Mouse (Mus musculus) E14TG2a.4 (cell line): ENCODE data around the gene Dok4.

ENCODE experiments used
- H3K27me3 ChIP-seq: 2 replicates; pipeline ENCODE4 v1.6.1; 2014; ENCODE audit warnings: low read length, control low read depth; ENCODE audit not compliant: insufficient read depth
- H3K36me3 ChIP-seq: 2 replicates; pipeline ENCODE4 v1.6.1; 2014; ENCODE audit warnings: low read length, control low read depth; ENCODE audit not compliant: insufficient read depth
- H3K4me1 ChIP-seq: replicated peaks from 2 replicates; pipeline ENCODE4 v1.6.1; 2014; ENCODE audit warnings: low read depth, low read length, control low read depth
- H3K4me3 ChIP-seq: replicated peaks from 2 replicates; pipeline ENCODE4 v1.5.1; 2014; ENCODE audit warnings: mild to moderate bottlenecking, low read length
- H3K9me3 ChIP-seq: 2 replicates; pipeline ENCODE4 v1.6.1; 2014; ENCODE audit warnings: low read length, control low read depth
- CTCF ChIP-seq: conservative IDR thresholded peaks from 2 replicates; pipeline ENCODE4 v1.5.1; 2014; ENCODE audit warnings: low read length
- NANOG ChIP-seq: IDR thresholded peaks from 2 replicates; pipeline ENCODE4 v1.6.1; 2014; ENCODE audit warnings: borderline replicate concordance, low read length, mixed read lengths
- POU5F1 ChIP-seq: IDR thresholded peaks from 2 replicates; pipeline ENCODE4 v1.6.1; 2014; ENCODE audit warnings: low read length, borderline replicate concordance

The Dok4 gene

GRCm38 (mm10) chr8:94876197-94876730 is at the start of gene Dok4:
Dok4 (minus strand) TSS chr8:94876330.
- peaks cover 34% of the 10 kb centered on the region for H3K4me1 ChIP-seq
- H3K4me3 ChIP-seq: peak within 1 kb of the TSS; percentile 81
- H3K36me3 ChIP-seq: no peaks in the 10 kb centered on the region
- H3K9me3 ChIP-seq: no peaks in the 10 kb centered on the region
- TF ChIP-seq NANOG: no peak
- H3K27me3 ChIP-seq: peaks cover 21% of the 10 kb centered on the region

- H3K4me3 ChIP-seq: peak within 1 kb of the TSS; percentile 54
- peaks cover 9% of the 10 kb centered on the region for H3K27me3 ChIP-seq
- H3K4me1 ChIP-seq: peaks cover 62% of the 10 kb centered on the region
- TF ChIP-seq POU5F1 (no peak), CTCF (no peak), NANOG (no peak)
- H3K36me3 ChIP-seq: no peaks in the 10 kb centered on the region
- no peaks in the 10 kb centered on the region for H3K9me3 ChIP-seq
Observed at GRCm38 (mm10) chr8:94923405-94923804, 47.3 kb upstream of the Dok4 start, which contains the start of gene Adgrg5. Adgrg5 (plus strand) TSS chr8:94923694.

- peaks cover 66% of the 10 kb centered on the region for H3K4me1 ChIP-seq
- no peak for TF ChIP-seq NANOG
- TF ChIP-seq CTCF: no peak
- TF ChIP-seq POU5F1: no peak
Observed at GRCm38 (mm10) chr8:94922602-94923001, 46.5 kb upstream of the Dok4 start.

GRCm38 (mm10) chr8:94922176-94922575 is 46.0 kb upstream of the Dok4 start:
- H3K4me1 ChIP-seq: peaks cover 66% of the 10 kb centered on the region
- TF ChIP-seq CTCF (no peak), POU5F1 (no peak), NANOG (no peak)

More at GRCm38 (mm10) chr8:94922602-94923001, 46.5 kb upstream of the Dok4 start:
- Histone ChIP-seq H3K36me3 (no peaks in the 10 kb centered on the region), H3K9me3 (no peaks in the 10 kb centered on the region), H3K27me3 (peaks cover 9% of the 10 kb centered on the region), H3K4me3 (peak overlapping the region; percentile 54)

GRCm38 (mm10) chr8:94919256-94919655 is 43.1 kb upstream of the Dok4 start:
- peaks cover 85% of the 10 kb centered on the region for H3K4me1 ChIP-seq
- no peaks in the 10 kb centered on the region for H3K9me3 ChIP-seq
- peaks cover 25% of the 10 kb centered on the region for H3K27me3 ChIP-seq
- TF ChIP-seq CTCF: no peak
- TF ChIP-seq POU5F1: no peak
- no peak for TF ChIP-seq NANOG
- H3K36me3 ChIP-seq: no peaks in the 10 kb centered on the region
- no peak overlapping the region for H3K4me3 ChIP-seq

More at GRCm38 (mm10) chr8:94922176-94922575, 46.0 kb upstream of the Dok4 start:
- H3K36me3 ChIP-seq: no peaks in the 10 kb centered on the region
- H3K27me3 ChIP-seq: peaks cover 9% of the 10 kb centered on the region
- H3K9me3 ChIP-seq: no peaks in the 10 kb centered on the region
- peak overlapping the region; percentile 37 for H3K4me3 ChIP-seq

GRCm38 (mm10) chr8:94917851-94918495 is 41.8 kb upstream of the Dok4 start, which contains the start of gene Ccdc102a:
Ccdc102a (minus strand) TSS chr8:94918098.
- peaks cover 80% of the 10 kb centered on the region for H3K4me1 ChIP-seq
- H3K36me3 ChIP-seq: no peaks in the 10 kb centered on the region
- no peaks in the 10 kb centered on the region for H3K9me3 ChIP-seq
- peaks cover 31% of the 10 kb centered on the region for H3K27me3 ChIP-seq
- TF ChIP-seq CTCF (no peak), NANOG (no peak), POU5F1 (no peak)
- H3K4me3 ChIP-seq: peak within 1 kb of the TSS; percentile 95

GRCm38 (mm10) chr8:94917352-94917751 is 41.2 kb upstream of the Dok4 start:
- no peaks in the 10 kb centered on the region for H3K9me3 ChIP-seq
- TF ChIP-seq CTCF: peak; percentile 44
- TF ChIP-seq NANOG: no peak
- no peak for TF ChIP-seq POU5F1
- H3K4me1 ChIP-seq: peaks cover 79% of the 10 kb centered on the region
- peaks cover 5% of the 10 kb centered on the region for H3K36me3 ChIP-seq
- H3K4me3 ChIP-seq: peak overlapping the region; percentile 95
- H3K27me3 ChIP-seq: peaks cover 37% of the 10 kb centered on the region

GRCm38 (mm10) chr8:94916960-94917324 is 40.8 kb upstream of the Dok4 start:
- Histone ChIP-seq H3K9me3 (no peaks in the 10 kb centered on the region), H3K4me3 (peak overlapping the region; percentile 95), H3K4me1 (peaks cover 79% of the 10 kb centered on the region), H3K36me3 (peaks cover 9% of the 10 kb centered on the region), H3K27me3 (peaks cover 41% of the 10 kb centered on the region)
- TF ChIP-seq CTCF (no peak), NANOG (no peak), POU5F1 (no peak)
